Mouse (Mus musculus) neural tube, embryonic 11.5 days (tissue): Measurements from ENCODE around the gene Rtn1. TPM values are rescaled to one million over a fixed set of nuclear protein-coding genes. Genes with fewer than 3 reads are reported as not detected.

Experiments used
- ATAC-seq: fragments of 200-750 bp; cut with Nextera tagmentation; 2 replicates; pipeline ENCODE4 v1.8.0; 2017; ENCODE audit warnings: moderate number of reproducible peaks, mild to moderate bottlenecking, moderate TSS enrichment, moderate library complexity; ENCODE audit not compliant: insufficient read depth, low FRiP score, low TSS enrichment
- DNase-seq: peaks from one replicate; pipeline ENCODE4 v3.0.0-alpha.2; 2015; ENCODE audit warnings: low spot score
- H3K27ac ChIP-seq: fragments of 300-500 bp; sonication (generic); 2 replicates; pipeline ENCODE4 v1.5.1; 2014; ENCODE audit warnings: low read depth, mild to moderate bottlenecking, low read length
- H3K27me3 ChIP-seq: fragments of 300-500 bp; sonication (generic); 2 replicates; pipeline ENCODE4 v1.6.1; 2014; ENCODE audit warnings: mild to moderate bottlenecking, low read length, mixed read lengths; ENCODE audit not compliant: control insufficient read depth, insufficient read depth
- H3K36me3 ChIP-seq: fragments of 300-500 bp; sonication (generic); 2 replicates; pipeline ENCODE4 v1.6.1; 2014; ENCODE audit warnings: mild to moderate bottlenecking, low read length, moderate library complexity, mixed read lengths; ENCODE audit not compliant: control insufficient read depth, insufficient read depth
- H3K4me1 ChIP-seq: fragments of 300-500 bp; sonication (generic); 2 replicates; pipeline ENCODE4 v1.6.1; 2014; ENCODE audit warnings: low read length, mixed read lengths; ENCODE audit not compliant: control insufficient read depth, insufficient read depth
- H3K4me2 ChIP-seq: fragments of 300-500 bp; sonication (generic); 2 replicates; pipeline ENCODE4 v1.6.1; 2014; ENCODE audit warnings: low read depth, mild to moderate bottlenecking, moderate library complexity
- H3K4me3 ChIP-seq: fragments of 300-500 bp; sonication (generic); 2 replicates; pipeline ENCODE4 v1.5.1; 2014; ENCODE audit warnings: low read depth, low read length
- H3K9ac ChIP-seq: fragments of 300-500 bp; sonication (generic); 2 replicates; pipeline ENCODE4 v1.6.1; 2014; ENCODE audit warnings: mild to moderate bottlenecking, low read length
- H3K9me3 ChIP-seq: fragments of 300-500 bp; sonication (generic); 2 replicates; pipeline ENCODE4 v1.6.1; 2016; ENCODE audit warnings: low read length; ENCODE audit not compliant: control insufficient read depth
- WGBS: fragments of 180-500 bp; shearing (Covaris S2); extraction: QIAGEN DNeasy Blood & Tissue Kit; methylation state at CpG from one replicate; pipeline ENCODE4 v1.1.7; 2014; 5-methylcytosine and 5-hydroxymethylcytosine counted together
- polyA plus RNA-seq: library from polyadenylated mRNA; unstranded; fragments of >200 nt; fragmentation: Nextera tagmentation; extraction: Ambion mirVana; gene quantifications from 2 replicates; pipeline ENCODE4 v1.2.1, GENCODE M21; 2014

Rtn1 gene
- polyA plus RNA-seq, 1 experiment from 2014 or later: 504 TPM

DNA sequence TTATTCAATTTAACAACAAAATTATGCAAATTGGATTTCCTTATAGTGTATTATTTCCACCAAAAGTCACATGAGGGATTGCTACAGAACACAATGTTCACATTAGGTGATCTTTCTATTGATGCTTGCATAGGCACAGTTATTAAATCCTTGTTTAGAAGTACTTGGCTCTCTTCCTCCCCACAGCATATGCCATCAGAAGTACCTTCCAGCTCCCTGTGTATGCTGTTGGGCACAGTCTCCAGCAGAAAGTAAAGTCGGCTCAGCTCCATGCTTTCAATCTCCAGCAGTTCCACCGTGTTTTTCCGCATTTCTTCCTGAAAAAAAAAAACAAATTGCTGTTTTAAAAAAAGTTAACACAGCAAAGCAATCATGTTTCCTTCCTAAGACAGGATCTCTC is 230.5 kb downstream of the Rtn1 start:
- no peaks in the 10 kb centered on the region for H3K4me1 ChIP-seq
- H3K27me3 ChIP-seq: no peaks in the 10 kb centered on the region
- DNase-seq (no peak), ATAC-seq (no peak)
- H3K4me3 ChIP-seq: no peak overlapping the region
- H3K9ac ChIP-seq: no peak overlapping the region
- no peak overlapping the region for H3K4me2 ChIP-seq
- H3K27ac ChIP-seq: no peak overlapping the region
- 95% methylated on average over 3 of the region's 3 CpGs for WGBS
- no peaks in the 10 kb centered on the region for H3K9me3 ChIP-seq
- H3K36me3 ChIP-seq: no peaks in the 10 kb centered on the region

Other genes with a start within 250 kb of the Rtn1 start
- gene Ccdc175, start 224.0 kb downstream of the Rtn1 start, polyA plus RNA-seq: 0.08 TPM in 1 of 2 replicates, not detected in the other
- gene Lrrc9, start 32.8 kb upstream of the Rtn1 start, polyA plus RNA-seq: 2.7 TPM in 2 replicates
- 16.5 and 18.1 TPM in 2 replicates for gene Pcnx4, start 127.3 kb upstream of the Rtn1 start, polyA plus RNA-seq
- not detected in 2 replicates for gene Gm4756, start 240.6 kb upstream of the Rtn1 start, polyA plus RNA-seq